Mouse (Mus musculus): ENCODE data around the gene Prune2. TPM values are rescaled to one million over a fixed set of nuclear protein-coding genes. Genes with fewer than 3 reads are reported as not detected.

Prune2 gene
- polyA plus RNA-seq, 1 experiment from 2014 or later = 11.6 TPM

- H3K4me2 ChIP-seq (ENCODE audit: low read length) = no peak overlapping the region
- no peak for ATAC-seq (ENCODE audit: insufficient number of reproducible peaks, insufficient read depth, low FRiP score, low read depth)
- H3K4me3 ChIP-seq (ENCODE audit: control insufficient read depth in 1 of 2, insufficient read depth in 1 of 2, low read depth in 1 of 2, low read length in 2 of 2) = no peak overlapping the region
- H3K9ac ChIP-seq (ENCODE audit: low read length) = no peak overlapping the region
- H3K27ac ChIP-seq (replicated peaks in 1 of 2; ENCODE audit: control insufficient read depth in 1 of 2, insufficient read depth in 1 of 2, low read depth in 2 of 2, low read length in 2 of 2) = 0 out of 4 replicates have a peak overlapping the region, but pooled peaks of 1 of the 2 experiments have one; percentile 14
- no peaks in the 10 kb centered on the region for H3K4me1 ChIP-seq (ENCODE audit: control insufficient read depth in 2 of 2, insufficient read depth in 2 of 2, low read length in 2 of 2)
- no peaks in the 10 kb centered on the region for H3K27me3 ChIP-seq (ENCODE audit: control insufficient read depth, insufficient read depth, low read length)
- H3K9me3 ChIP-seq (ENCODE audit: control insufficient read depth, low read length) = no peaks in the 10 kb centered on the region; the same call in 1 of the 2 replicates
- WGBS = 32% methylated on average over 1 of the region's 1 CpGs
- H3K36me3 ChIP-seq (ENCODE audit: control insufficient read depth, insufficient read depth, low read length) = no peaks in the 10 kb centered on the region
These were observed 274.1 kb downstream of the Prune2 start for GRCm38 (mm10) chr19:17230013-17230412.

- peaks cover 6 to 7% of the 10 kb centered on the region in 2 experiments; a peak in 2 of 4 replicates for H3K4me1 ChIP-seq (ENCODE audit: control insufficient read depth in 2 of 2, insufficient read depth in 2 of 2, low read length in 2 of 2)
- no peak overlapping the region for H3K9ac ChIP-seq (ENCODE audit: low read length)
- H3K4me3 ChIP-seq (ENCODE audit: control insufficient read depth in 1 of 2, insufficient read depth in 1 of 2, low read depth in 1 of 2, low read length in 2 of 2) = no peak overlapping the region
- H3K27ac ChIP-seq (replicated peaks in 1 of 2; ENCODE audit: control insufficient read depth in 1 of 2, insufficient read depth in 1 of 2, low read depth in 2 of 2, low read length in 2 of 2) = no peak overlapping the region
- ATAC-seq (ENCODE audit: insufficient number of reproducible peaks, insufficient read depth, low FRiP score, low read depth) = no peak
- 33% methylated on average over 3 of the region's 3 CpGs for WGBS
- H3K4me2 ChIP-seq (ENCODE audit: low read length) = no peak overlapping the region
- H3K27me3 ChIP-seq (ENCODE audit: control insufficient read depth, insufficient read depth, low read length) = no peaks in the 10 kb centered on the region
- no peaks in the 10 kb centered on the region for H3K9me3 ChIP-seq (ENCODE audit: control insufficient read depth, low read length)
- no peaks in the 10 kb centered on the region for H3K36me3 ChIP-seq (ENCODE audit: control insufficient read depth, insufficient read depth, low read length)
These were observed 282.6 kb downstream of the Prune2 start for GRCm38 (mm10) chr19:17238471-17238870.

GRCm38 (mm10) chr19:17240170-17241077 lies 284.5 kb downstream of the Prune2 start:
- ATAC-seq (ENCODE audit: insufficient number of reproducible peaks, insufficient read depth, low FRiP score, low read depth) = no peak
- WGBS = 73% methylated on average over 7 of the region's 7 CpGs
- H3K36me3 ChIP-seq (ENCODE audit: control insufficient read depth, insufficient read depth, low read length) = no peaks in the 10 kb centered on the region

GRCm38 (mm10) chr19:17241206-17241605 lies 285.3 kb downstream of the Prune2 start:
- no peaks in the 10 kb centered on the region for H3K36me3 ChIP-seq (ENCODE audit: control insufficient read depth, insufficient read depth, low read length)
- H3K27me3 ChIP-seq (ENCODE audit: control insufficient read depth, insufficient read depth, low read length) = no peaks in the 10 kb centered on the region
- no peak overlapping the region for H3K9ac ChIP-seq (ENCODE audit: low read length)
- no peak overlapping the region for H3K4me2 ChIP-seq (ENCODE audit: low read length)
- WGBS = 72% methylated on average over 1 of the region's 1 CpGs
- no peak for ATAC-seq (ENCODE audit: insufficient number of reproducible peaks, insufficient read depth, low FRiP score, low read depth)
- peaks cover 6 to 7% of the 10 kb centered on the region in 2 experiments; a peak in 2 of 4 replicates for H3K4me1 ChIP-seq (ENCODE audit: control insufficient read depth in 2 of 2, insufficient read depth in 2 of 2, low read length in 2 of 2)
- H3K4me3 ChIP-seq (ENCODE audit: control insufficient read depth in 1 of 2, insufficient read depth in 1 of 2, low read depth in 1 of 2, low read length in 2 of 2) = no peak overlapping the region
- H3K27ac ChIP-seq (replicated peaks in 1 of 2; ENCODE audit: control insufficient read depth in 1 of 2, insufficient read depth in 1 of 2, low read depth in 2 of 2, low read length in 2 of 2) = no peak overlapping the region
- no peaks in the 10 kb centered on the region for H3K9me3 ChIP-seq (ENCODE audit: control insufficient read depth, low read length)

More at GRCm38 (mm10) chr19:17240170-17241077, 284.5 kb downstream of the Prune2 start:
- no peak overlapping the region for H3K9ac ChIP-seq (ENCODE audit: low read length)
- H3K4me3 ChIP-seq (ENCODE audit: control insufficient read depth in 1 of 2, insufficient read depth in 1 of 2, low read depth in 1 of 2, low read length in 2 of 2) = no peak overlapping the region
- peaks cover 6 to 7% of the 10 kb centered on the region in 2 experiments; a peak in 2 of 4 replicates for H3K4me1 ChIP-seq (ENCODE audit: control insufficient read depth in 2 of 2, insufficient read depth in 2 of 2, low read length in 2 of 2)
- H3K27me3 ChIP-seq (ENCODE audit: control insufficient read depth, insufficient read depth, low read length) = no peaks in the 10 kb centered on the region
- no peak overlapping the region for H3K4me2 ChIP-seq (ENCODE audit: low read length)
- no peaks in the 10 kb centered on the region for H3K9me3 ChIP-seq (ENCODE audit: control insufficient read depth, low read length)
- H3K27ac ChIP-seq (replicated peaks in 1 of 2; ENCODE audit: control insufficient read depth in 1 of 2, insufficient read depth in 1 of 2, low read depth in 2 of 2, low read length in 2 of 2) = no peak overlapping the region

GRCm38 (mm10) chr19:17242962-17243361 lies 287.0 kb downstream of the Prune2 start:
- H3K27ac ChIP-seq (replicated peaks in 1 of 2; ENCODE audit: control insufficient read depth in 1 of 2, insufficient read depth in 1 of 2, low read depth in 2 of 2, low read length in 2 of 2) = no peak overlapping the region
- H3K4me1 ChIP-seq (ENCODE audit: control insufficient read depth in 2 of 2, insufficient read depth in 2 of 2, low read length in 2 of 2) = peaks cover 2 to 7% of the 10 kb centered on the region in 2 experiments; a peak in 2 of 4 replicates
- H3K27me3 ChIP-seq (ENCODE audit: control insufficient read depth, insufficient read depth, low read length) = no peaks in the 10 kb centered on the region
- no peak overlapping the region for H3K4me2 ChIP-seq (ENCODE audit: low read length)
- ATAC-seq (ENCODE audit: insufficient number of reproducible peaks, insufficient read depth, low FRiP score, low read depth) = no peak
- WGBS = 75% methylated on average over 5 of the region's 5 CpGs
- H3K9me3 ChIP-seq (ENCODE audit: control insufficient read depth, low read length) = no peaks in the 10 kb centered on the region
- H3K4me3 ChIP-seq (ENCODE audit: control insufficient read depth in 1 of 2, insufficient read depth in 1 of 2, low read depth in 1 of 2, low read length in 2 of 2) = no peak overlapping the region
- H3K36me3 ChIP-seq (ENCODE audit: control insufficient read depth, insufficient read depth, low read length) = no peaks in the 10 kb centered on the region
- H3K9ac ChIP-seq (ENCODE audit: low read length) = no peak overlapping the region

GRCm38 (mm10) chr19:17244544-17244943 lies 288.6 kb downstream of the Prune2 start:
- Histone ChIP-seq H3K36me3 (ENCODE audit: control insufficient read depth, insufficient read depth, low read length) (no peaks in the 10 kb centered on the region), H3K27me3 (ENCODE audit: control insufficient read depth, insufficient read depth, low read length) (no peaks in the 10 kb centered on the region), H3K27ac (replicated peaks in 1 of 2; ENCODE audit: control insufficient read depth in 1 of 2, insufficient read depth in 1 of 2, low read depth in 2 of 2, low read length in 2 of 2) (no peak overlapping the region), H3K4me3 (ENCODE audit: control insufficient read depth in 1 of 2, insufficient read depth in 1 of 2, low read depth in 1 of 2, low read length in 2 of 2) (no peak overlapping the region), H3K4me2 (ENCODE audit: low read length) (no peak overlapping the region), H3K9me3 (ENCODE audit: control insufficient read depth, low read length) (no peaks in the 10 kb centered on the region), H3K9ac (ENCODE audit: low read length) (no peak overlapping the region), H3K4me1 (ENCODE audit: control insufficient read depth in 2 of 2, insufficient read depth in 2 of 2, low read length in 2 of 2) (peaks cover 0 to 5% of the 10 kb centered on the region in 2 experiments; a peak in 1 of 4 replicates)
- ATAC-seq (ENCODE audit: insufficient number of reproducible peaks, insufficient read depth, low FRiP score, low read depth) = no peak
- 88% methylated on average over 7 of the region's 7 CpGs for WGBS

- H3K4me1 ChIP-seq (ENCODE audit: control insufficient read depth in 2 of 2, insufficient read depth in 2 of 2, low read length in 2 of 2) = no peaks in the 10 kb centered on the region; a peak in 1 of 4 replicates
- WGBS = 72% methylated on average over 8 of the region's 8 CpGs
- ATAC-seq (ENCODE audit: insufficient number of reproducible peaks, insufficient read depth, low FRiP score, low read depth) = no peak
These were observed 291.5 kb downstream of the Prune2 start for GRCm38 (mm10) chr19:17247352-17247925.

More at GRCm38 (mm10) chr19:17247352-17247925, 291.5 kb downstream of the Prune2 start:
- Histone ChIP-seq H3K9ac (ENCODE audit: low read length) (no peak overlapping the region), H3K4me2 (ENCODE audit: low read length) (no peak overlapping the region), H3K4me3 (ENCODE audit: control insufficient read depth in 1 of 2, insufficient read depth in 1 of 2, low read depth in 1 of 2, low read length in 2 of 2) (no peak overlapping the region), H3K36me3 (ENCODE audit: control insufficient read depth, insufficient read depth, low read length) (no peaks in the 10 kb centered on the region), H3K27me3 (ENCODE audit: control insufficient read depth, insufficient read depth, low read length) (no peaks in the 10 kb centered on the region), H3K9me3 (ENCODE audit: control insufficient read depth, low read length) (no peaks in the 10 kb centered on the region), H3K27ac (replicated peaks in 1 of 2; ENCODE audit: control insufficient read depth in 1 of 2, insufficient read depth in 1 of 2, low read depth in 2 of 2, low read length in 2 of 2) (no peak overlapping the region)

Data from heart, embryonic 14.5 days (tissue).